Mouse (Mus musculus) ovary, adult 18-20 months (tissue): ENCODE measurements at regions not wholly inside any gene's neighbourhood (a gene's known extent, or its start where the extent isn't known, plus 50 kb on each side); places are given as distances from the start of the nearest gene placed in this dataset.
A peak's percentile ranks its signal among the peaks of the same experiment; 100 is the strongest.

Experiments
- DNase-seq: peaks from one replicate; pipeline ENCODE4 v3.0.0; 2022; ENCODE audit warnings: low spot score, mixed read lengths

- no peak for DNase-seq
Observed at GRCm38 (mm10) chr4:152834421-152835110, 356.9 kb upstream of the Kcnab2 start.

GRCm38 (mm10) chr4:152833411-152834310 is 356.0 kb upstream of the Kcnab2 start:
- DNase-seq, result no peak

- no peak for DNase-seq
Observed at GRCm38 (mm10) chr4:152832757-152833363, 355.2 kb upstream of the Kcnab2 start.

- DNase-seq, result no peak
Observed at GRCm38 (mm10) chr4:152825185-152825584, 347.5 kb upstream of the Kcnab2 start.

- no peak for DNase-seq
Observed at GRCm38 (mm10) chr4:152816139-152816757, 338.6 kb upstream of the Kcnab2 start.

- DNase-seq, result no peak
Observed at GRCm38 (mm10) chr4:152806611-152807010, 328.9 kb upstream of the Kcnab2 start.

- DNase-seq, result peak; percentile 14
Observed at GRCm38 (mm10) chr4:152799392-152799791, 321.7 kb upstream of the Kcnab2 start.

- DNase-seq, result no peak
Observed at GRCm38 (mm10) chr4:152788431-152788830, 310.8 kb upstream of the Kcnab2 start.

- no peak for DNase-seq
Observed at GRCm38 (mm10) chr4:152784972-152785371, 307.3 kb upstream of the Kcnab2 start.

- DNase-seq, result no peak
Observed at GRCm38 (mm10) chr4:152779526-152779925, 301.9 kb upstream of the Kcnab2 start.

GRCm38 (mm10) chr4:152775801-152776200 is 298.1 kb upstream of the Kcnab2 start:
- no peak for DNase-seq

GRCm38 (mm10) chr4:152771386-152771785 is 293.7 kb upstream of the Kcnab2 start:
- no peak for DNase-seq

GRCm38 (mm10) chr4:152767372-152767771 is 289.7 kb upstream of the Kcnab2 start:
- no peak for DNase-seq

GRCm38 (mm10) chr4:152763116-152763515 is 285.4 kb upstream of the Kcnab2 start:
- DNase-seq, result no peak

GRCm38 (mm10) chr4:152762576-152762975 is 284.9 kb upstream of the Kcnab2 start:
- DNase-seq, result no peak

- no peak for DNase-seq
Observed at GRCm38 (mm10) chr4:152757191-152757590, 279.5 kb upstream of the Kcnab2 start.

GRCm38 (mm10) chr4:152756535-152756934 is 278.9 kb upstream of the Kcnab2 start:
- no peak for DNase-seq

GRCm38 (mm10) chr4:152755756-152756155 is 278.1 kb upstream of the Kcnab2 start:
- DNase-seq, result no peak

- DNase-seq, result no peak
Observed at GRCm38 (mm10) chr4:152744366-152744765, 266.7 kb upstream of the Kcnab2 start.

GRCm38 (mm10) chr4:152733017-152733416 is 255.3 kb upstream of the Kcnab2 start:
- DNase-seq, result no peak

- DNase-seq, result no peak
Observed at GRCm38 (mm10) chr4:152731988-152732387, 254.3 kb upstream of the Kcnab2 start.

GRCm38 (mm10) chr4:152731082-152731720 is 253.5 kb upstream of the Kcnab2 start:
- DNase-seq, result no peak
